Mouse (Mus musculus): ENCODE measurements around the gene Angpt4. TPM values are rescaled to one million over a fixed set of nuclear protein-coding genes. Genes with fewer than 3 reads are reported as not detected.

The Angpt4 gene
- 0.06 and 0.17 TPM in 2 replicates for polyA plus RNA-seq (2016; fragmentation: Nextera tagmentation; extraction: Ambion mirVana)

DNA sequence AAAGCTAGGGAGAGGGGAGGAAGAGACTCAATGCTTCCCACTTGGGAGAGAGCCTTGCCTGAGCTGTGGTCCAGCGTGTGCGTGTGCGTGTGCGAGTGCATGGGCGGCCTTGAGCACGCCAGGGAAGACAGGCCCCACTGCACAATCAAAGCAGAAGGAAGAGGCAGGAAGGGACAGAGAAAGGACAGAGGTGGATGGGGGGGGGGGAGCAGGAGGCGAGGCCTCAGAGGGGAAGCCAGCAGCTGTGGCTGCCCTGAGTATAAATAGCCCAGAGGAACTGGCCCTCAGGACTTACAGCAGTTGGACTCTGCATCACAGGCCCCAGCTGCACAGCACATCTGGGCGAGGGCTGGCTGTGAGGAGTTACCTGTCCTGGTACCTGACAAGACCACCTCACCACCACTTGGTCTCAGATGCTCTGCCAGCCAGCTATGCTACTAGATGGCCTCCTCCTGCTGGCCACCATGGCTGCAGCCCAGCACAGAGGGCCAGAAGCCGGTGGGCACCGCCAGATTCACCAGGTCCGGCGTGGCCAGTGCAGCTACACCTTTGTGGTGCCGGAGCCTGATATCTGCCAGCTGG lies at the start of gene Angpt4:
Gene Angpt4 (plus strand): TSS at position 292 of the 582 bp plus-strand sequence.
- no peak for DNase-seq (ENCODE audit: extremely low spot score, low spot score)
- H3K4me1 ChIP-seq = peaks cover 24% of the 10 kb centered on the region
- WGBS = 68% methylated on average over 12 of the region's 13 CpGs
- no peak within 1 kb of the TSS for H3K4me3 ChIP-seq
- no peaks in the 10 kb centered on the region for H3K9me3 ChIP-seq
- H3K27me3 ChIP-seq (ENCODE audit: poor library complexity, severe bottlenecking) = 0 out of 2 replicates have a peak, but pooled peaks cover 10% of the 10 kb centered on the region
- H3K27ac ChIP-seq = peak within 1 kb of the TSS; percentile 67
- H3K36me3 ChIP-seq (replicated peaks) = no peaks in the 10 kb centered on the region

DNA sequence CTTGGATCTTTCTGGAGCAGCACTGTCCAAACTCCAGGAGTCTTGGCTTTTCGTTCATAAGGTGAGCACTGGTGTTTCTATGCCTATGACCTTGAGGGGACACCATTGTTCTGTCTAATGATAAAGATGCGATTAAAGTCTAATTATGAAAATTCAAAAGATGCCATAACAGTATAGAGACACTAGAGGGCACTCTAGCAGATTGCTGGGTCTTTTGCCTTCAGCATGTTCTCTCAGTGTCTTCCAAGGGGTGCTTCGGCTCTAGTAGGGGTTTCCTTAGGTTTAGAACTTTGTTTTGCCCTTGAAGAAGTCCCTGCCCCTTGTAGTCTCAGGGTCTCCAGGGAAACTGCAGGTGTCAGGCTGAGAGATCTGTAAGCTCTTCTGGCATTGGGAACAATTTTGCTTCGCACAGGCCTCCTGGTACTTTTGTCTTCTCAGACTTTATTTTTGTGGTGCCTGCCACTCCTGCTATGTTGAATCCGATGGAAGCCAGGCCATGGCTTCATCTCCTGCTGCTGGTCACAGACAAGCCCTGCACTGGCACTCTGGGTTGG lies 48.7 kb upstream of the Angpt4 start:
- no peaks in the 10 kb centered on the region for H3K9me3 ChIP-seq
- 56% methylated on average over 5 of the region's 5 CpGs for WGBS
- H3K36me3 ChIP-seq (replicated peaks) = no peaks in the 10 kb centered on the region
- H3K27me3 ChIP-seq (ENCODE audit: poor library complexity, severe bottlenecking) = no peaks in the 10 kb centered on the region
- no peak overlapping the region for H3K4me3 ChIP-seq
- no peak for DNase-seq (ENCODE audit: extremely low spot score, low spot score)
- peaks cover 9% of the 10 kb centered on the region for H3K4me1 ChIP-seq
- H3K27ac ChIP-seq = 0 out of 2 replicates have a peak overlapping the region, but pooled peaks have one; percentile 3

DNA sequence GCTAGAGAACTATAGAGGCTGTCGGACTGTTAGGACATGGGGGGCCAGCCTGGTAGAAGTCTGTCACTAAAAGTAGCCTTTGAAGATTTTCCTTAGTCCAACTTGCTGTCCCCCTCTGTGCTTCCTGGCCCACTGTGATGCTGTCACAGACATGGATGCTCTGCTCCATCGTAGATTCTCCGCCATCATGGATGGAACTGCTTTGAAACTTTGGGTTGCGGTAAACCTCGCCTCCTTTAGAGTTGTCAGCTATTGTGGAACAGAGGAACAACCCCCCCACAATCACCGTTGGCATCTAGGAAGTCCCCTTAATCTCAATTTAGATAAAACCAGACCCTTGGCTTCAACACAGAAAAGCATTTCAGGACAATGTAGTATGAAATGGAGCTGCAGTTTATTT lies 46.1 kb upstream of the Angpt4 start:
- DNase-seq (ENCODE audit: extremely low spot score, low spot score) = no peak

GRCm38 (mm10) chr2:151866487-151866886 lies 44.5 kb upstream of the Angpt4 start:
- H3K36me3 ChIP-seq (replicated peaks) = no peaks in the 10 kb centered on the region
- no peak overlapping the region for H3K4me3 ChIP-seq
- no peaks in the 10 kb centered on the region for H3K9me3 ChIP-seq
- H3K4me1 ChIP-seq = peaks cover 9% of the 10 kb centered on the region
- 43% methylated on average over 4 of the region's 4 CpGs for WGBS
- H3K27ac ChIP-seq = no peak overlapping the region
- DNase-seq (ENCODE audit: extremely low spot score, low spot score) = peak; percentile 56
- H3K27me3 ChIP-seq (ENCODE audit: poor library complexity, severe bottlenecking) = no peaks in the 10 kb centered on the region

More for the DNA sequence above, 46.1 kb upstream of the Angpt4 start:
- no peaks in the 10 kb centered on the region for H3K9me3 ChIP-seq
- H3K36me3 ChIP-seq (replicated peaks) = no peaks in the 10 kb centered on the region
- no peak overlapping the region for H3K4me3 ChIP-seq
- peaks cover 9% of the 10 kb centered on the region for H3K4me1 ChIP-seq
- no peak overlapping the region for H3K27ac ChIP-seq
- WGBS = 95% methylated on average over 6 of the region's 6 CpGs
- H3K27me3 ChIP-seq (ENCODE audit: poor library complexity, severe bottlenecking) = no peaks in the 10 kb centered on the region

GRCm38 (mm10) chr2:151868196-151868595 lies 42.8 kb upstream of the Angpt4 start:
- WGBS = 88% methylated on average over 8 of the region's 8 CpGs
- Histone ChIP-seq H3K4me3 (no peak overlapping the region), H3K27ac (no peak overlapping the region), H3K27me3 (ENCODE audit: poor library complexity, severe bottlenecking) (no peaks in the 10 kb centered on the region), H3K4me1 (peaks cover under 1% of the 10 kb centered on the region; the same call in 1 of the 2 replicates), H3K9me3 (no peaks in the 10 kb centered on the region), H3K36me3 (replicated peaks) (no peaks in the 10 kb centered on the region)
- DNase-seq (ENCODE audit: extremely low spot score, low spot score) = no peak

DNA sequence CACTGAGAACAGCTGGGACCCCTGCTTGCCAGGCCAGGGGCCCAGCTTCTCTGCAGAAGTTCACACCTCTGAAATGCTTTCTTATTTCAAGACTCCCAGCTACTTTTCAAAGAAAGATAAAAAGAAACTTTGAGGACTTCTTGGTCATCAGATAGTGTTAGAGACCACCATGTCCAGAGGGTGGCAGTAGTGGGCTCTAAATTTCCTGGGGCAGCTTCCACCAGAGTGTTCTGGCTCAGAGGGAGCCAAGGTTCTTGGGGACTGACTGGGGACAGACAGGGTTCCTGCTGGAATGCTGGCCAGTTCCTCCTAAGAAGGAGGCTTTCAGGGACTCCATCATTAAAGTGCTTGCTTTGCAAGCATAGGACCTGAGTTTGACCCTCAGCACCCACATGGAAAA lies 36.5 kb upstream of the Angpt4 start:
- H3K27me3 ChIP-seq (ENCODE audit: poor library complexity, severe bottlenecking) = peaks cover 3% of the 10 kb centered on the region; the same call in 1 of the 2 replicates
- peaks cover 2% of the 10 kb centered on the region; the same call in 1 of the 2 replicates for H3K4me1 ChIP-seq
- no peaks in the 10 kb centered on the region for H3K9me3 ChIP-seq
- no peak overlapping the region for H3K27ac ChIP-seq
- no peaks in the 10 kb centered on the region for H3K36me3 ChIP-seq (replicated peaks)
- H3K4me3 ChIP-seq = no peak overlapping the region
- DNase-seq (ENCODE audit: extremely low spot score, low spot score) = no peak

- Histone ChIP-seq H3K9me3 (no peaks in the 10 kb centered on the region), H3K27me3 (ENCODE audit: poor library complexity, severe bottlenecking) (peaks cover 3% of the 10 kb centered on the region; the same call in 1 of the 2 replicates), H3K4me3 (no peak overlapping the region), H3K4me1 (peaks cover 2% of the 10 kb centered on the region; the same call in 1 of the 2 replicates), H3K36me3 (replicated peaks) (no peaks in the 10 kb centered on the region), H3K27ac (no peak overlapping the region)
- DNase-seq (ENCODE audit: extremely low spot score, low spot score) = peak; percentile 59
- WGBS = 17% methylated on average over 8 of the region's 8 CpGs
Measured at GRCm38 (mm10) chr2:151876012-151876485, 35.0 kb upstream of the Angpt4 start.

GRCm38 (mm10) chr2:151878645-151879044 lies 32.4 kb upstream of the Angpt4 start:
- no peak for DNase-seq (ENCODE audit: extremely low spot score, low spot score)
- WGBS = 82% methylated on average over 3 of the region's 3 CpGs
- Histone ChIP-seq H3K27me3 (ENCODE audit: poor library complexity, severe bottlenecking) (peaks cover 3% of the 10 kb centered on the region; the same call in 1 of the 2 replicates), H3K4me1 (peaks cover 2% of the 10 kb centered on the region; the same call in 1 of the 2 replicates), H3K27ac (no peak overlapping the region), H3K36me3 (replicated peaks) (no peaks in the 10 kb centered on the region), H3K4me3 (no peak overlapping the region), H3K9me3 (no peaks in the 10 kb centered on the region)

DNA sequence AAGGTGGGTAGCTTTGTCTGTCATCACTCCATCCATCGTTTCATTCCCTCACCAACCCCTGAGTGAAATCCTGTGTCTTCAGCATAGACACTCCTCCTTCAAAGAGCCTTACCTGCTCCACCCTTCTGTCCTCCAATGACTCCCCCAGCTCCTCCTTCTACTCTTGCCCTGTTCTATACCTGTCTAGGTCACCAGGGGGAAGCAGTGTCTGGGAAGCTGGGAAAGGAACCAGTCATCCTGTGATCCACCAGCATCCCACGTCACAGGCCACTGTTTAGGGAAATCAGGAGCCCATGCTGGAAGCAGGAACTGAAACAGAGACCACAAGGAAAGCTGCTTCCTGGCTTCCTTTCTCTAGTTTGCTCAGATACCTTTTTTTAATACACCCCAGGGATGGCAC lies 31.2 kb upstream of the Angpt4 start:
- no peak overlapping the region for H3K4me3 ChIP-seq

GRCm38 (mm10) chr2:151891031-151891430 lies 20.0 kb upstream of the Angpt4 start:
- Histone ChIP-seq H3K4me1 (peaks cover 23% of the 10 kb centered on the region), H3K9me3 (no peaks in the 10 kb centered on the region), H3K4me3 (no peak overlapping the region), H3K36me3 (replicated peaks) (no peaks in the 10 kb centered on the region), H3K27ac (no peak overlapping the region), H3K27me3 (ENCODE audit: poor library complexity, severe bottlenecking) (no peaks in the 10 kb centered on the region)
- DNase-seq (ENCODE audit: extremely low spot score, low spot score) = no peak
- 75% methylated on average over 6 of the region's 6 CpGs for WGBS

More for the DNA sequence above, 31.2 kb upstream of the Angpt4 start:
- peaks cover 3% of the 10 kb centered on the region; the same call in 1 of the 2 replicates for H3K27me3 ChIP-seq (ENCODE audit: poor library complexity, severe bottlenecking)
- no peak overlapping the region for H3K27ac ChIP-seq
- H3K4me1 ChIP-seq = peaks cover 2% of the 10 kb centered on the region; the same call in 1 of the 2 replicates
- WGBS = 59% methylated on average over 2 of the region's 2 CpGs
- H3K9me3 ChIP-seq = no peaks in the 10 kb centered on the region
- no peak for DNase-seq (ENCODE audit: extremely low spot score, low spot score)
- no peaks in the 10 kb centered on the region for H3K36me3 ChIP-seq (replicated peaks)

DNA sequence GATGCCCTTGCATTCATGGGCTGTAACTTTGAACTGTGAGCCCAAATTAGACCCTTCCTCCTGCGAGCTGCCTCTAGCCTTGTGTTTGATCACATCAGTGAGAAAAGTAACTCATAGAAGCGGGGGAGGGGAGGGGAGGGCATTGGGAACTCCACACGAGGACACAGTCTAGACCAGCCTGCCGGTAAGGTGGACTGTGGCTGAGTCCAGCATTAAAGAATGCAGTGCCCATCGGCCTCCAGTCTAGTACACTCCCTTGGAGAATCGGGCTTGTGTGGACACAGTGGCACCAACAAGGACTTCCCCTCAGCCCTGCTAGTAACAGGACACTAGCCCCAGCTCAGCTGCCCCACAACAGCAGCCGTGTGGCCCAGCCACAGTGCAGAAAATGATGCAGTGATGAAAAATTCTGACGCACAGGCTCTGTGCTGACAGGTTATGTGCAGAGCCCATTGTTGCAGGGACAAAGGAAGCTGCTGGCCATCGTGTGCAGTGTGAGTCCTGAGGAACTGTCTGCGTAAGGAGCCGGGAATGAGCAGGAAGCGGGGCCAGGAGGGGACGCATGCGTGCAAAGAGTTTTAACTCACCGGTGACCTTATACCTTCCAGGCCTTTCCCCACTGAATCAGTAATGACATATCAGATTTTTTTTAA lies 17.8 kb upstream of the Angpt4 start:
- Histone ChIP-seq H3K36me3 (replicated peaks) (no peaks in the 10 kb centered on the region), H3K4me3 (no peak overlapping the region), H3K27me3 (ENCODE audit: poor library complexity, severe bottlenecking) (no peaks in the 10 kb centered on the region), H3K9me3 (no peaks in the 10 kb centered on the region), H3K27ac (peak overlapping the region; percentile 76), H3K4me1 (peaks cover 23% of the 10 kb centered on the region)
- WGBS = 55% methylated on average over 15 of the region's 15 CpGs
- DNase-seq (ENCODE audit: extremely low spot score, low spot score) = no peak

DNA sequence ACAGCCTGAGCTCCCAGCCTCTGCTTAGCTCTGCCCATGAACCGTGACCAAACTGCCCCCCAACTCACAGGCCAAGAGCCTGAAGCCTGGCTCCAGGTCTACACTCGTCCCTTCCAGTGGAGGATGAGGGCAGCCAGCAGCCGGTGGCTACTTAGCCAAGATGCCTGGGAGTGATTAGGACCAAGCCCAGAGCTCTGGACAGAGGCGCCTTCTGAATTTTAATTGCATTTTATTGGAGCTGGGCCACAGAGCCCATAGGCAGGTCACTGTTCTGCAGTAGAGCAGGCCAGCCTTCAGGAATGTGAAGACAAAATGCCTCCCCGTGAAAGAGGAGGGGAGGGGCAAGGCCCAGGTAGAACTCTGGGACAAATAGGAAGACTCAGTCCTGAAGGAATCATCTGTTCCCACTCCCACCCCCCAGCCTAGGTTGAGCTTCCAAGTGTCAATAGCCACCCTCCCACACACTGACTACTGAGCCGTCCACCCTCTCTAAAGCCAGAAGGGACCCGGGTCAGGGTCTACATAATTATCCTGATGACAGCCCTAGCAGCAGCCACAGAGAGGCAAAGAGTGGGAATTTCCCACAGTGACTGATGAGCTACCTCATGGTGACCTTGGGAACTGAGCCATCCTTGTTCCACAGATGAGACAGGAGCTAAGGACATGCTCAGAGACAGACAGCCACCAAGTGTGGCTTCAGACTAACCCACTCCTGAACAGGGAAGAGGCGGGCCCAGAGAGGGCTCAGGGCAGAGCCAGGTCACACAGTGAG lies 16.6 kb upstream of the Angpt4 start:
- no peaks in the 10 kb centered on the region for H3K9me3 ChIP-seq
- H3K4me1 ChIP-seq = peaks cover 23% of the 10 kb centered on the region
- no peak overlapping the region for H3K4me3 ChIP-seq
- H3K36me3 ChIP-seq (replicated peaks) = no peaks in the 10 kb centered on the region
- WGBS = 80% methylated on average over 8 of the region's 8 CpGs
- H3K27ac ChIP-seq = 0 out of 2 replicates have a peak overlapping the region, but pooled peaks have one; percentile 35
- H3K27me3 ChIP-seq (ENCODE audit: poor library complexity, severe bottlenecking) = no peaks in the 10 kb centered on the region
- no peak for DNase-seq (ENCODE audit: extremely low spot score, low spot score)

Measured in forebrain, embryonic 10.5 days (tissue).